Mouse (Mus musculus): ENCODE results near the gene Vasp.

- TF ChIP-seq CTCF (IDR thresholded peaks at IDR 0.05; ENCODE audit: extremely low read depth, insufficient read depth, insufficient read length, insufficient replicate concordance) = no peak
- TF ChIP-seq POLR2A (IDR thresholded peaks at IDR 0.05; ENCODE audit: low read depth, low read length) = no peak
These were observed 2.5 kb downstream of the Vasp start for GRCm38 (mm10) chr7:19268993-19269681.
